Mouse (Mus musculus) CH12.LX (cell line): ENCODE data around the gene Polr2m. TPM values are rescaled to one million over a fixed set of nuclear protein-coding genes. Genes with fewer than 3 reads are reported as not detected.

Experiments used
- DNase-seq: peaks from one replicate; pipeline ENCODE4 v3.0.0-alpha.2; 2013; ENCODE audit errors: extremely low read depth
- H3K27ac ChIP-seq: 2 replicates; pipeline ENCODE4 v1.5.1; 2012; ENCODE audit warnings: low read depth, mild to moderate bottlenecking, control low read depth, moderate library complexity; ENCODE audit not compliant: insufficient read depth
- H3K27me3 ChIP-seq: replicated peaks from 2 replicates; pipeline ENCODE3; 2012; ENCODE audit warnings: inconsistent platforms
- H3K36me3 ChIP-seq, 2 experiments: replicated peaks in 1 of 2; 2 replicates each; pipeline versions ENCODE3 to v1.6.1; 2012; ENCODE audit warnings: inconsistent platforms in 1 of 2, low read length in 1 of 2, mild to moderate bottlenecking in 1 of 2, mixed read lengths in 1 of 2, moderate library complexity in 1 of 2; ENCODE audit not compliant: control insufficient read depth in 1 of 2, insufficient read depth in 1 of 2
- H3K4me1 ChIP-seq, 2 experiments: 2 replicates each; pipeline ENCODE4 v1.6.1; 2012; ENCODE audit warnings: inconsistent platforms in 1 of 2, moderate library complexity in 1 of 2; ENCODE audit not compliant: insufficient read depth in 2 of 2, control insufficient read depth in 1 of 2
- H3K4me2 ChIP-seq: 2 replicates; pipeline ENCODE4 v1.6.1; 2012; ENCODE audit warnings: low read depth, mild to moderate bottlenecking, control low read depth; ENCODE audit not compliant: poor library complexity, insufficient read depth, severe bottlenecking
- H3K4me3 ChIP-seq, 3 experiments: fragments of 150-350 bp in 1 of 3; sonication (generic) in 1 of 3; replicated peaks in 1 of 3; 2 replicates each; pipeline versions ENCODE3 to v1.5.1; 2011 to 2012; ENCODE audit warnings: low read depth in 2 of 3, low read length in 2 of 3, mild to moderate bottlenecking in 2 of 3, moderate library complexity in 2 of 3, control low read depth in 1 of 3, improper control_type of control experiment in 1 of 3, inconsistent platforms in 1 of 3, mixed read lengths in 1 of 3; ENCODE audit not compliant: poor library complexity in 1 of 3
- H3K79me2 ChIP-seq: replicated peaks from 2 replicates; pipeline ENCODE4 v1.6.1; 2012; ENCODE audit warnings: mild to moderate bottlenecking, moderate library complexity; ENCODE audit not compliant: control insufficient read depth, poor library complexity, insufficient read depth, severe bottlenecking; ENCODE audit errors: extremely low read depth
- H3K9ac ChIP-seq: 2 replicates; pipeline ENCODE4 v1.6.1; 2012; ENCODE audit warnings: low read depth, mild to moderate bottlenecking, control low read depth, moderate library complexity; ENCODE audit not compliant: insufficient read depth
- H3K9me3 ChIP-seq: replicated peaks from 2 replicates; pipeline ENCODE3; 2012; ENCODE audit warnings: low read length, inconsistent platforms, mixed read lengths
- BHLHE40 ChIP-seq: IDR thresholded peaks from 2 replicates; pipeline ENCODE4 v1.6.1; 2011; ENCODE audit warnings: mild to moderate bottlenecking, low read depth, low read length, improper control_type of control experiment
- CHD1 ChIP-seq: IDR thresholded peaks from 2 replicates; pipeline ENCODE4 v1.6.1; 2012; ENCODE audit warnings: low read depth, low read length, improper control_type of control experiment, inconsistent platforms
- CTCF ChIP-seq, 2 experiments: IDR thresholded peaks in 1 of 2; conservative IDR thresholded peaks in 1 of 2; 2 replicates each; pipeline ENCODE4 v1.5.1; 2011 to 2012; ENCODE audit warnings: low read depth in 2 of 2, low read length in 2 of 2, improper control_type of control experiment in 1 of 2, inconsistent platforms in 1 of 2, mild to moderate bottlenecking in 1 of 2, moderate library complexity in 1 of 2
- E2F4 ChIP-seq: IDR thresholded peaks from 2 replicates; pipeline ENCODE4 v1.6.1; 2011; ENCODE audit warnings: low read depth, low read length, improper control_type of control experiment; ENCODE audit not compliant: insufficient replicate concordance
- EP300 ChIP-seq: IDR thresholded peaks from 2 replicates; pipeline ENCODE4 v1.6.1; 2011; ENCODE audit warnings: low read length, improper control_type of control experiment
- GABPA ChIP-seq: IDR thresholded peaks from 2 replicates; pipeline ENCODE4 v1.6.1; 2012; ENCODE audit warnings: low read depth, low read length, improper control_type of control experiment, inconsistent platforms; ENCODE audit not compliant: insufficient replicate concordance
- KAT2A ChIP-seq: IDR thresholded peaks from 2 replicates; pipeline ENCODE4 v1.6.1; 2012; ENCODE audit warnings: low read length, improper control_type of control experiment, inconsistent platforms; ENCODE audit not compliant: insufficient replicate concordance
- MAZ ChIP-seq: IDR thresholded peaks from 2 replicates; pipeline ENCODE4 v1.6.1; 2012; ENCODE audit warnings: low read depth, mild to moderate bottlenecking, inconsistent platforms, low read length, improper control_type of control experiment, moderate library complexity
- MEF2A ChIP-seq: IDR thresholded peaks from 2 replicates; pipeline ENCODE4 v1.6.1; 2014; ENCODE audit warnings: low read depth, mild to moderate bottlenecking, inconsistent platforms, low read length, improper control_type of control experiment, borderline replicate concordance
- MYC ChIP-seq: IDR thresholded peaks from 2 replicates; pipeline ENCODE4 v1.6.1; 2011; ENCODE audit warnings: low read depth, mild to moderate bottlenecking, improper control_type of control experiment, low read length
- NRF1 ChIP-seq: IDR thresholded peaks from 2 replicates; pipeline ENCODE4 v1.6.1; 2014; ENCODE audit warnings: low read depth, mild to moderate bottlenecking, inconsistent platforms, low read length, improper control_type of control experiment, moderate library complexity
- PAX5 ChIP-seq: IDR thresholded peaks from 2 replicates; pipeline ENCODE4 v1.6.1; 2012; ENCODE audit warnings: low read length, inconsistent platforms, mixed read lengths
- POLR2A ChIP-seq: IDR thresholded peaks from 2 replicates; pipeline ENCODE4 v1.6.1; 2011; ENCODE audit warnings: low read depth, mild to moderate bottlenecking, improper control_type of control experiment, low read length
- POLR2AphosphoS2 ChIP-seq: IDR thresholded peaks from 2 replicates; pipeline ENCODE4 v1.6.1; 2011; ENCODE audit warnings: low read depth, low read length, improper control_type of control experiment
- RAD21 ChIP-seq: IDR thresholded peaks from 2 replicates; pipeline ENCODE4 v1.6.1; 2011; ENCODE audit warnings: low read depth, mild to moderate bottlenecking, low read length, improper control_type of control experiment, moderate library complexity
- SMC3 ChIP-seq: IDR thresholded peaks from 2 replicates; pipeline ENCODE4 v1.6.1; 2011; ENCODE audit warnings: low read depth, low read length, improper control_type of control experiment
- USF2 ChIP-seq: conservative IDR thresholded peaks from 2 replicates; pipeline ENCODE4 v1.6.1; 2011; ENCODE audit warnings: low read depth, low read length, improper control_type of control experiment
- ZMIZ1 ChIP-seq: IDR thresholded peaks from 2 replicates; pipeline ENCODE4 v1.6.1; 2012; ENCODE audit warnings: low read depth, mild to moderate bottlenecking, inconsistent platforms, low read length, improper control_type of control experiment
- ZNF384 ChIP-seq: IDR thresholded peaks from 2 replicates; pipeline ENCODE4 v1.6.1; 2012; ENCODE audit warnings: low read depth, low read length, improper control_type of control experiment, inconsistent platforms
- dilution Hi-C: fragments of 300-500 bp; cut with MboI; formaldehyde crosslinking; loops from 2 replicates; pipeline ENCODE4 v1.14.3; 2020; ENCODE audit warnings: low sequenced_read_pairs; ENCODE audit not compliant: extremely low pct_unique_long_range_greater_than_20kb, extremely low pct_ligation_motif_present
- in situ Hi-C: fragments of 300-500 bp; cut with MboI; formaldehyde crosslinking; loops from 3 replicates; pipeline ENCODE4 v1.14.3; 2019; ENCODE audit warnings: low sequenced_read_pairs, low pct_ligation_motif_present, low pct_unique_long_range_greater_than_20kb, mixed read lengths
- polyA plus RNA-seq: library from polyadenylated mRNA; unstranded; fragments of >175 nt; gene quantifications from 2 replicates; pipeline ENCODE4 v1.2.1, GENCODE M21; 2012; ENCODE audit warnings: low read depth; ENCODE audit not compliant: insufficient read length
- total RNA-seq, 2 experiments: library from RNA; depleted of rRNA; stranded (reverse); fragments of 300-350 nt in 1 of 2; fragments of >200 nt in 1 of 2; gene quantifications; 2 replicates each; pipeline ENCODE4 v1.2.3; 2012 to 2014

Polr2m gene
- total and polyA plus RNA-seq, 3 experiments: 147 to 255 (median 224) TPM

GRCm38 (mm10) chr9:71535036-71535435, 49.3 kb upstream of the Polr2m start:
- no peak overlapping the region for H3K27ac ChIP-seq
- dilution Hi-C loops: no loop called here
- H3K9ac ChIP-seq: no peak overlapping the region
- in situ Hi-C loops: no loop called here
- no peak overlapping the region for H3K4me2 ChIP-seq
- no peaks in the 10 kb centered on the region for H3K27me3 ChIP-seq
- TF ChIP-seq POLR2AphosphoS2 (no peak), EP300 (no peak), POLR2A (no peak), MAZ (no peak)
- TF ChIP-seq, all 38 proteins: peak for 0
- Histone ChIP-seq H3K79me2 (no peaks in the 10 kb centered on the region), H3K4me1 (no peaks in the 10 kb centered on the region), H3K4me3 (no peak overlapping the region), H3K9me3 (peaks cover 2% of the 10 kb centered on the region), H3K36me3 (peaks cover 0 to 33% of the 10 kb centered on the region in 2 experiments)
- no peak for DNase-seq

GRCm38 (mm10) chr9:71529960-71530359, 44.2 kb upstream of the Polr2m start:
- no peak for DNase-seq
- no peak overlapping the region for H3K4me3 ChIP-seq
- H3K27ac ChIP-seq: no peak overlapping the region
- TF ChIP-seq CTCF (conservative IDR thresholded peaks at IDR 0.05 in 1 of 2, IDR thresholded peaks at IDR 0.05 in 1 of 2; ENCODE audit: low read depth in 2 of 2, low read length in 2 of 2) (peak; percentile 14 to 26; a peak in 1 of 4 replicates), KAT2A (no peak), USF2 (no peak), RAD21 (no peak)
- H3K4me1 ChIP-seq: no peaks in the 10 kb centered on the region
- H3K9me3 ChIP-seq: peaks cover 4% of the 10 kb centered on the region
- H3K4me2 ChIP-seq: no peak overlapping the region
- dilution Hi-C loops (no loop called here), in situ Hi-C loops (no loop called here)
- no peak overlapping the region for H3K9ac ChIP-seq
- peaks cover 0 to 24% of the 10 kb centered on the region in 2 experiments for H3K36me3 ChIP-seq
- no peaks in the 10 kb centered on the region for H3K79me2 ChIP-seq
- H3K27me3 ChIP-seq: no peaks in the 10 kb centered on the region

- H3K27me3 ChIP-seq: no peaks in the 10 kb centered on the region
- H3K36me3 ChIP-seq: peaks cover 0 to 29% of the 10 kb centered on the region in 2 experiments
- no peak for DNase-seq
- TF ChIP-seq CHD1 (no peak), ZNF384 (no peak), NRF1 (no peak), RAD21 (no peak), GABPA (no peak), EP300 (no peak), ZMIZ1 (no peak), BHLHE40 (no peak), MYC (no peak), MEF2A (no peak), POLR2A (no peak), KAT2A (no peak), E2F4 (no peak), SMC3 (no peak), MAZ (no peak), PAX5 (no peak)
- H3K4me2 ChIP-seq: no peak overlapping the region
- H3K4me3 ChIP-seq: no peak overlapping the region
- peaks cover 4% of the 10 kb centered on the region for H3K9me3 ChIP-seq
- dilution Hi-C loops: no loop called here
- H3K4me1 ChIP-seq: no peaks in the 10 kb centered on the region
- in situ Hi-C loops: no loop called here
- no peaks in the 10 kb centered on the region for H3K79me2 ChIP-seq
- H3K27ac ChIP-seq: no peak overlapping the region
- H3K9ac ChIP-seq: no peak overlapping the region
Observed at GRCm38 (mm10) chr9:71527438-71527837, 41.7 kb upstream of the Polr2m start.
